Mouse (Mus musculus) ES-E14 (cell line): ENCODE results near the gene Gjc2. TPM values are rescaled to one million over a fixed set of nuclear protein-coding genes. Genes with fewer than 3 reads are reported as not detected.

Experiments
- DNase-seq: peaks from one replicate; pipeline ENCODE4 v3.0.0-alpha.2; 2013; ENCODE audit warnings: low read depth, low spot score
- H3K27ac ChIP-seq: 2 replicates; pipeline ENCODE4 v1.5.1; 2012; ENCODE audit warnings: low read depth, mild to moderate bottlenecking, low read length, moderate library complexity, mixed read lengths; ENCODE audit not compliant: poor library complexity, insufficient read depth, severe bottlenecking
- H3K36me3 ChIP-seq: 2 replicates; pipeline ENCODE4 v1.6.1; 2012; ENCODE audit warnings: mild to moderate bottlenecking, low read length, moderate library complexity, mixed read lengths; ENCODE audit not compliant: control insufficient read depth, poor library complexity, insufficient read depth, severe bottlenecking
- H3K4me1 ChIP-seq, 2 experiments: fragments of 150-350 bp in 1 of 2; sonication (generic) in 1 of 2; 2 replicates each; pipeline ENCODE4 v1.6.1; 2012; ENCODE audit warnings: low read length in 2 of 2, mild to moderate bottlenecking in 1 of 2, mixed read lengths in 1 of 2; ENCODE audit not compliant: control insufficient read depth in 2 of 2, insufficient read depth in 2 of 2, poor library complexity in 1 of 2
- H3K4me3 ChIP-seq, 2 experiments: fragments of 150-350 bp in 1 of 2; sonication (generic) in 1 of 2; 2 replicates each; pipeline ENCODE4 v1.5.1; 2012; ENCODE audit warnings: low read length in 2 of 2, low read depth in 1 of 2, mild to moderate bottlenecking in 1 of 2, mixed read lengths in 1 of 2; ENCODE audit not compliant: insufficient read depth in 1 of 2, poor library complexity in 1 of 2, severe bottlenecking in 1 of 2
- H3K9ac ChIP-seq: 2 replicates; pipeline ENCODE4 v1.6.1; 2012; ENCODE audit warnings: low read depth, mild to moderate bottlenecking, low read length, mixed read lengths; ENCODE audit not compliant: poor library complexity, insufficient read depth, severe bottlenecking
- H3K9me3 ChIP-seq: fragments of 150-350 bp; sonication (generic); 2 replicates; pipeline ENCODE4 v1.6.1; 2012; ENCODE audit warnings: low read depth, mild to moderate bottlenecking, low read length; ENCODE audit not compliant: control insufficient read depth, insufficient read depth
- CHD2 ChIP-seq: IDR thresholded peaks from 2 replicates; pipeline ENCODE4 v1.6.1; 2014; ENCODE audit warnings: mild to moderate bottlenecking, low read depth, low read length, inconsistent platforms
- HCFC1 ChIP-seq: IDR thresholded peaks from 2 replicates; pipeline ENCODE4 v1.6.1; 2012; ENCODE audit warnings: low read length, inconsistent platforms, borderline replicate concordance; ENCODE audit not compliant: insufficient read depth
- MAFK ChIP-seq: IDR thresholded peaks from 2 replicates; pipeline ENCODE4 v1.6.1; 2014; ENCODE audit warnings: mild to moderate bottlenecking, low read depth, low read length, inconsistent platforms; ENCODE audit not compliant: insufficient read depth
- ZC3H11A ChIP-seq: IDR thresholded peaks from 2 replicates; pipeline ENCODE4 v1.6.1; 2012; ENCODE audit warnings: low read depth, mild to moderate bottlenecking, inconsistent platforms, low read length, borderline replicate concordance
- ZNF384 ChIP-seq: IDR thresholded peaks from 2 replicates; pipeline ENCODE4 v1.6.1; 2012; ENCODE audit warnings: low read depth, low read length, inconsistent platforms
- in situ Hi-C, 2 experiments: fragments of 600-800 bp; cut with MboI; formaldehyde crosslinking; loops; one replicate each; pipeline ENCODE4 v1.15.1; 2025; ENCODE audit warnings: low sequenced_read_pairs in 2 of 2, inconsistent platforms in 1 of 2; ENCODE audit not compliant: unreplicated experiment in 2 of 2
- total RNA-seq: library from RNA; depleted of rRNA; stranded (reverse); fragments of 300-350 nt; gene quantifications from 2 replicates; pipeline ENCODE4 v1.2.3, GENCODE M21; 2012

Gjc2 gene
- total RNA-seq, 1 experiment, result not detected

GRCm38 (mm10) chr11:59176921-59177320 is 6.1 kb downstream of the Gjc2 start:
- Histone ChIP-seq H3K9me3 (no peaks in the 10 kb centered on the region), H3K4me1 (peaks cover 0 to 2% of the 10 kb centered on the region in 2 experiments; a peak in 1 of 4 replicates), H3K36me3 (no peaks in the 10 kb centered on the region), H3K27ac (no peak overlapping the region), H3K4me3 (peak overlapping the region; percentile 9 to 57; a peak in 3 of 4 replicates), H3K9ac (0 out of 2 replicates have a peak overlapping the region, but pooled peaks have one; percentile 3)
- DNase-seq, result no peak
- in situ Hi-C loops, result no loop called here
- TF ChIP-seq CHD2, result no peak
- no peak for TF ChIP-seq ZC3H11A
- TF ChIP-seq HCFC1, result no peak
- TF ChIP-seq ZNF384, result no peak

GRCm38 (mm10) chr11:59176475-59176874 is 6.5 kb downstream of the Gjc2 start:
- in situ Hi-C loops, result no loop called here
- peak overlapping the region; percentile 9 to 57; a peak in 3 of 4 replicates for H3K4me3 ChIP-seq
- peaks cover 0 to 2% of the 10 kb centered on the region in 2 experiments; a peak in 1 of 4 replicates for H3K4me1 ChIP-seq
- no peaks in the 10 kb centered on the region for H3K36me3 ChIP-seq
- H3K9me3 ChIP-seq, result no peaks in the 10 kb centered on the region
- peak overlapping the region; percentile 3; the same call in 1 of the 2 replicates for H3K9ac ChIP-seq
- no peak for TF ChIP-seq MAFK
- TF ChIP-seq ZNF384, result no peak
- no peak for TF ChIP-seq HCFC1
- TF ChIP-seq ZC3H11A, result no peak
- no peak for DNase-seq
- H3K27ac ChIP-seq, result no peak overlapping the region

- in situ Hi-C loops, result no loop called here
- H3K9me3 ChIP-seq, result no peaks in the 10 kb centered on the region
- peaks cover 0 to 2% of the 10 kb centered on the region in 2 experiments; a peak in 1 of 4 replicates for H3K4me1 ChIP-seq
- H3K27ac ChIP-seq, result no peak overlapping the region
- no peak for DNase-seq
- TF ChIP-seq ZNF384, result no peak
- no peak for TF ChIP-seq ZC3H11A
- no peak for TF ChIP-seq MAFK
- TF ChIP-seq CHD2, result no peak
- TF ChIP-seq HCFC1, result no peak
- no peak overlapping the region for H3K9ac ChIP-seq
- no peak overlapping the region for H3K4me3 ChIP-seq
- no peaks in the 10 kb centered on the region for H3K36me3 ChIP-seq
Measured at GRCm38 (mm10) chr11:59174189-59174838, 8.7 kb downstream of the Gjc2 start.

GRCm38 (mm10) chr11:59170549-59170948 is 12.5 kb downstream of the Gjc2 start:
- H3K9ac ChIP-seq, result no peak overlapping the region

More at GRCm38 (mm10) chr11:59170549-59170948, 12.5 kb downstream of the Gjc2 start:
- in situ Hi-C loops, result no loop called here
- Histone ChIP-seq H3K27ac (no peak overlapping the region), H3K9me3 (no peaks in the 10 kb centered on the region), H3K4me1 (no peaks in the 10 kb centered on the region; a peak in 1 of 4 replicates), H3K36me3 (no peaks in the 10 kb centered on the region), H3K4me3 (no peak overlapping the region)
- TF ChIP-seq HCFC1 (no peak), ZNF384 (no peak), CHD2 (no peak), ZC3H11A (no peak), MAFK (no peak)
- DNase-seq, result no peak
